22 mouse cellular contexts compared by ENCODE assay signal in genomic region chr8:106278367-106279042, GRCm38 (mm10). TPM values are rescaled to one million over a fixed set of nuclear protein-coding genes. Genes with fewer than 3 reads are reported as not detected.
DNase-seq lines count a peak whose midpoint lies in the region; ATAC-seq lines count a peak whose summit lies in the region.
"Had no signal": no experiment of that assay in that cellular context is flagged by ENCODE, and none has a peak within 500 bp of the region (broad histone marks: within the 10 kb centered on the region; RNA-seq: fewer than 3 reads in every experiment).

No protein-coding gene starts in this region.

- peaks cover 10% of the 10 kb centered on the region; the same call in 1 of the 2 replicates for H3K27me3 ChIP-seq in heart, embryonic 10.5 days (ENCODE audit: insufficient read depth, poor library complexity, severe bottlenecking)
- H3K27me3 ChIP-seq in intestine, embryonic 16.5 days (replicated peaks; ENCODE audit: control insufficient read depth, insufficient read depth, low read length) = no peaks in the 10 kb centered on the region
- no peaks in the 10 kb centered on the region for H3K27me3 ChIP-seq in stomach, embryonic 16.5 days (ENCODE audit: control insufficient read depth, insufficient read depth, low read length)
- H3K27me3 ChIP-seq: embryonic facial prominence, embryonic 12.5 days; Patski had no signal

- peak; percentile 88 for ATAC-seq in common myeloid progenitor, adult 5-6 weeks (replicated peaks; ENCODE audit: low read depth, poor library complexity, severe bottlenecking)
- peak; percentile 53 for ATAC-seq in intestine, embryonic 16.5 days
- ATAC-seq in stomach, embryonic 16.5 days (ENCODE audit: insufficient read depth, low FRiP score) = no peak
- ATAC-seq: CD4-positive, CD25-positive, alpha-beta regulatory T cell, adult 4 months; forebrain, embryonic 16.5 days; Patski had no signal

- H3K27ac ChIP-seq in heart, embryonic 10.5 days = 0 out of 2 replicates have a peak overlapping the region, but pooled peaks have one; percentile 19
- peak overlapping the region; percentile 65 for H3K27ac ChIP-seq in intestine, embryonic 16.5 days (ENCODE audit: low read length)
- H3K27ac ChIP-seq in stomach, embryonic 16.5 days (ENCODE audit: low read length) = peak overlapping the region; percentile 38; the same call in 1 of the 2 replicates
- H3K27ac ChIP-seq: embryonic facial prominence, embryonic 12.5 days; hindbrain, embryonic 10.5 days; hindbrain, embryonic 14.5 days had no signal

- H3K9me3 ChIP-seq in heart, embryonic 10.5 days = no peaks in the 10 kb centered on the region
- H3K9me3 ChIP-seq in intestine, embryonic 16.5 days (ENCODE audit: control insufficient read depth, low read length) = no peaks in the 10 kb centered on the region
- H3K9me3 ChIP-seq in stomach, embryonic 16.5 days (replicated peaks; ENCODE audit: control insufficient read depth, low read length) = no peaks in the 10 kb centered on the region
- H3K9me3 ChIP-seq: embryonic facial prominence, embryonic 12.5 days; hindbrain, embryonic 10.5 days had no signal

- H3K36me3 ChIP-seq in heart, embryonic 10.5 days = no peaks in the 10 kb centered on the region
- H3K36me3 ChIP-seq in intestine, embryonic 16.5 days (ENCODE audit: control insufficient read depth, insufficient read depth, low read length) = no peaks in the 10 kb centered on the region
- no peaks in the 10 kb centered on the region for H3K36me3 ChIP-seq in stomach, embryonic 16.5 days (ENCODE audit: control insufficient read depth, insufficient read depth, low read length)
- H3K36me3 ChIP-seq: embryonic facial prominence, embryonic 12.5 days had no signal

- H3K4me3 ChIP-seq in heart, embryonic 10.5 days = no peak overlapping the region
- H3K4me3 ChIP-seq in intestine, embryonic 16.5 days (ENCODE audit: low read length) = peak overlapping the region; percentile 30; the same call in 1 of the 2 replicates
- no peak overlapping the region; the same call in 1 of the 2 replicates for H3K4me3 ChIP-seq in stomach, embryonic 16.5 days (replicated peaks; ENCODE audit: low read length)
- H3K4me3 ChIP-seq: embryonic facial prominence, embryonic 12.5 days; hindbrain, embryonic 10.5 days had no signal

- peak overlapping the region; percentile 40 for H3K4me2 ChIP-seq in intestine, embryonic 16.5 days (ENCODE audit: low read depth, low read length)
- peak overlapping the region; percentile 41; the same call in 1 of the 2 replicates for H3K4me2 ChIP-seq in stomach, embryonic 16.5 days (ENCODE audit: low read depth, low read length)
- H3K4me2 ChIP-seq: embryonic facial prominence, embryonic 12.5 days; hindbrain, embryonic 14.5 days had no signal

- H3K9ac ChIP-seq in intestine, embryonic 16.5 days (ENCODE audit: low read depth, low read length) = peak overlapping the region; percentile 44; the same call in 1 of the 2 replicates
- no peak overlapping the region for H3K9ac ChIP-seq in stomach, embryonic 16.5 days (ENCODE audit: low read length)
- H3K9ac ChIP-seq: embryonic facial prominence, embryonic 12.5 days; hindbrain, embryonic 14.5 days had no signal

- intact Hi-C loops in heart, postnatal 14 days (cut with DNase I) = no loop called here

- peaks cover 32% of the 10 kb centered on the region for H3K4me1 ChIP-seq in heart, embryonic 10.5 days
- H3K4me1 ChIP-seq in intestine, embryonic 16.5 days (ENCODE audit: control insufficient read depth, insufficient read depth, low read length) = peaks cover 23% of the 10 kb centered on the region
- H3K4me1 ChIP-seq in stomach, embryonic 16.5 days (ENCODE audit: control insufficient read depth, insufficient read depth, low read length) = peaks cover 4% of the 10 kb centered on the region
- H3K4me1 ChIP-seq: embryonic facial prominence, embryonic 12.5 days had no signal

- WGBS in heart, embryonic 10.5 days = 71% methylated on average over 11 of the region's 11 CpGs
- WGBS in intestine, embryonic 16.5 days = 70% methylated on average over 11 of the region's 11 CpGs
- 78% methylated on average over 11 of the region's 11 CpGs for WGBS in stomach, embryonic 16.5 days

- no peak for DNase-seq in heart, embryonic 10.5 days (ENCODE audit: low spot score)
- no peak for DNase-seq in heart, postnatal 14 days
- no peak for DNase-seq in lung, postnatal 14 days
- DNase-seq in gastrocnemius, adult 8-10 months (ENCODE audit: low spot score in 2 of 2) = no peak
- no peak for DNase-seq in kidney, adult 9 months
- DNase-seq: adrenal gland, adult 2 months; adrenal gland, postnatal 25 days; B cell, adult 2 months; cerebellum, adult 18-20 months; cerebellum, postnatal 10 days; gastrocnemius, postnatal 25 days; heart, adult 11 months; heart, postnatal 10 days had no signal

RNA-seq across cellular contexts. Expression of gene Smpd3, which starts 59.3 kb away (rescaled TPM):
- 3.8 and 4.4 TPM in 2 replicates for polyA plus RNA-seq in heart, embryonic 10.5 days (2016; fragmentation: Nextera tagmentation; extraction: Ambion mirVana)
- total RNA-seq in heart, postnatal 14 days (2021) = 1 to 10 TPM; 5.3 to 5.6 TPM
- total RNA-seq in common myeloid progenitor, adult 5-6 weeks (2017) = 0.14 and 0.92 TPM in 2 replicates
- 21.7 and 23.3 TPM in 2 replicates for polyA plus RNA-seq in intestine, embryonic 16.5 days (2015; fragmentation: Nextera tagmentation; extraction: Ambion mirVana)
- 24.5 and 30.8 TPM in 2 replicates for polyA plus RNA-seq in stomach, embryonic 16.5 days (2015; fragmentation: Nextera tagmentation; extraction: Ambion mirVana)
- total RNA-seq in gastrocnemius, adult 8-10 months (2022) = 1 to 10 TPM in 1 of 4 experiments, under 1 TPM in 3; 0.53 to 1.0 (median 0.74) TPM
